Mouse (Mus musculus) c-Kit-positive CD71-negative TER-119-negative erythroid progenitor cells, embryonic 14.5 days (primary cell): ENCODE measurements at regions not wholly inside any gene's neighbourhood (a gene's known extent, or its start where the extent isn't known, plus 50 kb on each side); places are given as distances from the start of the nearest gene placed in this dataset.

ENCODE experiments used
- DNase-seq: peaks from one replicate; pipeline ENCODE4 v3.0.0-alpha.2; 2013; ENCODE audit warnings: low read depth

GRCm38 (mm10) chr8:114063566-114063965, 69.8 kb upstream of the Nudt7 start:
- DNase-seq: no peak

- DNase-seq: no peak
These were observed 61.0 kb upstream of the Nudt7 start for GRCm38 (mm10) chr8:114072330-114072729.

DNA sequence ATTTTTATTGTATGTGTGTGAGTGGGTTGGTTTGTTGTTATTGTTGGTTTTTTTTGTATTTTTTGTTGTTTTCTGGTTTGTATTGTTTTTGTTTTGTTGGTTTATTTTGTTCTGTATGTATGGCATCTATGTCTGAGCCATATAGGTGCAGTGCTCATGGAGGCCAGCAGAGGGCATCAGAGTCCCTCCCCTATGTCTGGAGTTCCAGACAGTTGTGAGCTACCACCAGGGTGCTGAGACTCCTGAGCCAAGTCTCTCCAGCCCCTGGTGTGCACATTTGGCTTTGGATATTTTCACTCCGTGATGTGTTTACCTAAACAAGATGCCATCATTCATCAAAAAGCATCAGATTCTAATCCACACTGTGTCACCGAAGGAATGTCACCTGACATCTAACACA, 59.2 kb upstream of the Nudt7 start:
- peak; percentile 7 for DNase-seq

GRCm38 (mm10) chr8:114076701-114077100, 56.7 kb upstream of the Nudt7 start:
- no peak for DNase-seq

DNA sequence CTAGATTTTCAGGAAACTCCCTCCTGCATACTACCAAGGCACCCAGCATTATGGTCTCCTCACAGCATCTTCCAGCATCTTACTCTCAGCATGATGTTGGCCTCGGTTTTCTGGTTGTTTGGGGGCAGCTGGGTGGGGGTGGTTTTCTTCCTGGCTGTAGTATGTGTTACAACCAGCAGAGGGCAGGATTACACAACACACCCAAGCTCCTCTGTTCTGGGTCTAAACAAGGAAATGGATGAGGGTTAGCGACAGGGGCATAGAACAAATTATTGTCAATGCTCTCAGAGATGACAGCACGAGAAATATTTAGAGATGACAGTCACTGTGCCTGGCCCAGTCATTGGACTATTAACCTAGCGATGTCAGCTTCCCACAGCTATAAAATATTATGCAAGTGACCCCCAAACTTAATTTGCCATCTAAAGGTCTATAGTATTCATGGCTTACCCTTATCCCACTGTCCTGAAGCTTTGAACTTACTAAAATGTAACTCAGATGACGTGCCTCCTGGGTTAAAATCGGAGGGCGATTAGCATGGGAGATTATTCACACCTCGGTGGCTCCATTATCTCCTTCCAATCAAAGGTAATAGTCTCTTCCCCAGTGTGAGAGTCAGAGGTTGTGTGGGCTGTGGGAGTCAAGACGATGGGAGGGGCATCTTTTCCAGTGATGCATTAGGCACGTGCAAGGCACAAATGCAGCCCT, 52.2 kb upstream of the Nudt7 start:
- peak; percentile 39 for DNase-seq

DNA sequence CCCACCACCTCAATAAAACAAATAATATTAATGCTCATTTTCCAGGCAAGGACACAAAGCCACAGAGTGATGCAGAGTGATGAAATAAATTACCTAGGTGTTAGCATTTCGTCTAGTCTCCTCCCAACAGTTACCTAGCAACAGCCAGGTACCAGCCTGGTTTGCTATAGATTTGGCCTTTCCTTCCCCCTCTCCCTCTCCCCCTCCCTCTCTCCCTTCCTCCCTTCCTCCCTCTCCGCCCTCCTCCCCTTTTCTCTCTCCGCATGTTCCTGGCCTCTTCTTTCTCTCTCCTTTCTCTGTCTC, 51.6 kb upstream of the Nudt7 start:
- no peak for DNase-seq
